Mouse (Mus musculus) stomach, postnatal 0 days (tissue): ENCODE data around the gene Abl1. TPM values are rescaled to one million over a fixed set of nuclear protein-coding genes. Genes with fewer than 3 reads are reported as not detected.

ENCODE experiments used
- ATAC-seq: fragments of 200-750 bp; cut with Nextera tagmentation; 2 replicates; pipeline ENCODE4 v1.8.0; 2017; ENCODE audit not compliant: low FRiP score, low TSS enrichment
- DNase-seq: peaks from one replicate; pipeline ENCODE4 v3.0.0-alpha.2; 2016; ENCODE audit warnings: low spot score
- H3K27ac ChIP-seq: fragments of 300-500 bp; sonication (generic); replicated peaks from 2 replicates; pipeline ENCODE4 v1.5.1; 2014; ENCODE audit warnings: mild to moderate bottlenecking, control low read depth
- H3K27me3 ChIP-seq: fragments of 300-500 bp; sonication (generic); 2 replicates; pipeline ENCODE4 v1.6.1; 2014; ENCODE audit warnings: low read length; ENCODE audit not compliant: control insufficient read depth, insufficient read depth
- H3K36me3 ChIP-seq: fragments of 300-500 bp; sonication (generic); 2 replicates; pipeline ENCODE4 v1.6.1; 2014; ENCODE audit warnings: low read length, mixed read lengths; ENCODE audit not compliant: control insufficient read depth, insufficient read depth
- H3K4me1 ChIP-seq: fragments of 300-500 bp; sonication (generic); replicated peaks from 2 replicates; pipeline ENCODE4 v1.6.1; 2014; ENCODE audit warnings: antibody characterized with exemption; ENCODE audit not compliant: control insufficient read depth, insufficient read depth
- H3K4me2 ChIP-seq: fragments of 300-500 bp; sonication (generic); replicated peaks from 2 replicates; pipeline ENCODE4 v1.6.1; 2014; ENCODE audit warnings: low read depth, mild to moderate bottlenecking, control low read depth, moderate library complexity
- H3K4me3 ChIP-seq: fragments of 300-500 bp; sonication (generic); 2 replicates; pipeline ENCODE4 v1.5.1; 2014; ENCODE audit warnings: low read depth, low read length, control low read depth
- H3K9ac ChIP-seq: fragments of 300-500 bp; sonication (generic); 2 replicates; pipeline ENCODE4 v1.6.1; 2014; ENCODE audit warnings: mild to moderate bottlenecking, low read length, control low read depth, mixed read lengths
- H3K9me3 ChIP-seq: fragments of 300-500 bp; sonication (generic); 2 replicates; pipeline ENCODE4 v1.6.1; 2016; ENCODE audit warnings: low read length; ENCODE audit not compliant: control insufficient read depth
- CTCF ChIP-seq: IDR thresholded peaks from 2 replicates; pipeline ENCODE4 v1.5.1; 2016; ENCODE audit warnings: antibody characterized with exemption, low read depth, mild to moderate bottlenecking, moderate library complexity
- EP300 ChIP-seq: optimal IDR thresholded peaks from 2 replicates; pipeline ENCODE3; 2016; ENCODE audit warnings: antibody characterized with exemption
- WGBS: fragments of 180-500 bp; shearing (Covaris S2); extraction: QIAGEN DNeasy Blood & Tissue Kit; methylation state at CpG from one replicate; pipeline ENCODE4 v1.1.7; 2014; 5-methylcytosine and 5-hydroxymethylcytosine counted together
- polyA plus RNA-seq: library from polyadenylated mRNA; unstranded; fragments of >200 nt; fragmentation: Nextera tagmentation; extraction: Ambion mirVana; gene quantifications from 2 replicates; pipeline ENCODE4 v1.2.1, GENCODE M21; 2015

Gene Abl1
- polyA plus RNA-seq, 1 experiment from 2014 or later, result 11.5 TPM

DNA sequence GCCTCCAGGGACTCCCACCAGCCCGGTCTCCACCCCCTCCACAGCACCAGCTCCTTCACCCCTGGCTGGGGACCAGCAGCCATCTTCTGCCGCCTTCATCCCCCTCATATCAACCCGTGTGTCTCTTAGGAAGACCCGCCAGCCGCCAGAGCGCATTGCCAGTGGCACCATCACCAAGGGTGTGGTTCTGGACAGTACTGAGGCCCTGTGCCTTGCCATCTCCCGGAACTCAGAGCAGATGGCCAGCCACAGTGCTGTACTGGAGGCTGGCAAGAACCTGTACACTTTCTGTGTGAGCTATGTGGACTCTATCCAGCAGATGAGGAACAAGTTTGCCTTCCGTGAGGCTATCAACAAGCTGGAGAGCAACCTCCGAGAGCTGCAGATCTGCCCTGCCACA lies 113.2 kb downstream of the Abl1 start:
- Histone ChIP-seq H3K36me3 (peaks cover 59% of the 10 kb centered on the region), H3K4me3 (no peak overlapping the region), H3K27me3 (no peaks in the 10 kb centered on the region), H3K4me2 (no peak overlapping the region), H3K27ac (no peak overlapping the region), H3K9me3 (no peaks in the 10 kb centered on the region), H3K4me1 (no peaks in the 10 kb centered on the region), H3K9ac (no peak overlapping the region)
- DNase-seq (no peak), ATAC-seq (no peak)
- 85% methylated on average over 9 of the region's 9 CpGs for WGBS
- TF ChIP-seq CTCF, result no peak
- no peak for TF ChIP-seq EP300

DNA sequence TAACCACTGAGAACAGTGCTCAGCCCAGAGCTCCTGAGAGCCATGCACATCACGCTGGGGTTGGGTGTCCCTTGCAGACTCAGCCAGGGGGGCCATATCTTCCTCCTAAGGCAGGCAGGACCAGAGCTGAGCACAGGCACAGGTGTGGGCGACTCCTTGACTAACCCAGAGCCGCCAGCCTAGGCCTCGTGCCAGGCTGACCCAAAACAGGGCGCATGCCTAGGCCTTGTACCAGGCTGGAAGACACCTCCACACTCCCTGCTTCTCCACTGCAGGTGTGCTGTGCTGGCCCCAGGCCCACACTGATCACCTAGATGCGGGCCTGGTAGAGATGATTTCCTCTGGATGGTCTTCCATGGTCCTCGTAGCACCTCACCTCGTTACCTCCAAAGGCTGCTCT lies 114.6 kb downstream of the Abl1 start:
- WGBS, result 81% methylated on average over 8 of the region's 8 CpGs
- Histone ChIP-seq H3K9ac (no peak overlapping the region), H3K27me3 (no peaks in the 10 kb centered on the region), H3K4me3 (no peak overlapping the region), H3K4me2 (no peak overlapping the region), H3K9me3 (no peaks in the 10 kb centered on the region), H3K27ac (peak overlapping the region; percentile 45; the same call in 1 of the 2 replicates), H3K36me3 (peaks cover 46% of the 10 kb centered on the region), H3K4me1 (no peaks in the 10 kb centered on the region)
- no peak for ATAC-seq
- no peak for DNase-seq
- TF ChIP-seq EP300, result no peak
- TF ChIP-seq CTCF, result no peak

DNA sequence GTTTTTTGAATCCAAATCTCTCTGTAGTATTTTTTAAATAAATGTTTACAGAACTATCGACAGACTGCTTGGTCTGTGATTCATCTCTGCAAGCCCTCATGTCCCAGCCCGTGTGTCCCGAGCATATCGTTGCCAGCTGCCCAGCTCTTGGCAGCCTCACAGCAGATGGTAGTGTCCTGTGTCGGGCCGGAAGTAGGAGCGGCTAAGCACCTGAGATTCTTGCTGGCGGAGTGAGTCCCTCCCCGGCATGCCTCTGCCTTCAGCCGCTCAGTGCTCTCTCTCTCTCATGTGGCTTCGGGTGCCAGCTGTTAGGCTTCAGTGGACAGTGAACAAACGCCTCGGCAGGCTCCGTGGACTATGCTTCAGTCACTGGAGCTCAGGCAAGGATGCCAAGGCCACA lies 115.3 kb downstream of the Abl1 start:
- no peaks in the 10 kb centered on the region for H3K9me3 ChIP-seq
- H3K36me3 ChIP-seq, result peaks cover 41% of the 10 kb centered on the region
- WGBS, result 44% methylated on average over 14 of the region's 14 CpGs
- no peak overlapping the region for H3K4me2 ChIP-seq
- no peak for DNase-seq
- ATAC-seq, result no peak
- no peak overlapping the region for H3K27ac ChIP-seq
- H3K9ac ChIP-seq, result no peak overlapping the region
- no peaks in the 10 kb centered on the region for H3K27me3 ChIP-seq
- H3K4me3 ChIP-seq, result no peak overlapping the region
- TF ChIP-seq EP300 (no peak), CTCF (no peak)
- no peaks in the 10 kb centered on the region for H3K4me1 ChIP-seq

DNA sequence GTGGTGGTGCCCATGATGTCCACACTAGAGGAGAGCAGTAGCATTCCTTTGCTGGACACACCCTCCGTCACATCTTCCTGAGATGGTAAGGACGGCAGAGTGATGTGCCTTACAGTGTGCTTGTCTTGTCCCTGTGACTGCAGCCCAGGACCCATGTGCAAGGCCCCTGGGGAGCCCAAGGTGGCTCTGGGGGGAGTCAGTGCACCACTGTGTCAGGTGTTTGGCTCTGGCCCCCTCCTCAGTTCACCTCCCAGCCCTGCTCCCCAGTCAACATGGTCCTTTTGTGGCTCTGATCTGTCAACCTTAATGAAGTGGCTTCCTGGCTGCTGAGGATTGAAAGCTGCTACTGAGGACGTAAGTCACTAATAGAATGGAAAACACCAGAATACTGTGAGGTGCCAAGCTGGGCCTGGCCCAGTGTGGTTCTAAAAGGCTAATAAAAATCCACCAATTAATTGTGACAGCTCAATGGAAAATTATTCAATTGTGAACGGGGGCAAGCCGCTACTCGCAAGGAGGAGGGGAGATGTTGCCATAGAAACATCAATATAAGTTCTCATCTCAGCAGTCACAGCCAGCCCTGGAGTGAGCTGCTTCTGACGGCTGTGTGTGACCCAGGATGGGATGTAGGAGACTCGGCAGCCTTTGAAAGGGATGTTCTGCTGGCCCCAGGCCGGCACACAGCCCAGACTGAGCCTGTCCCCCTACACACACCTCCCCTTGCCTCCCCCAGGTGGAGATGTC lies 118.6 kb downstream of the Abl1 start:
- no peak overlapping the region for H3K9ac ChIP-seq
- no peak for TF ChIP-seq EP300
- no peak for TF ChIP-seq CTCF
- H3K4me2 ChIP-seq, result no peak overlapping the region
- H3K27me3 ChIP-seq, result no peaks in the 10 kb centered on the region
- ATAC-seq (no peak), DNase-seq (no peak)
- H3K36me3 ChIP-seq, result peaks cover 17% of the 10 kb centered on the region
- H3K27ac ChIP-seq, result no peak overlapping the region
- 47% methylated on average over 9 of the region's 9 CpGs for WGBS
- no peaks in the 10 kb centered on the region for H3K4me1 ChIP-seq
- H3K4me3 ChIP-seq, result no peak overlapping the region
- no peaks in the 10 kb centered on the region for H3K9me3 ChIP-seq

DNA sequence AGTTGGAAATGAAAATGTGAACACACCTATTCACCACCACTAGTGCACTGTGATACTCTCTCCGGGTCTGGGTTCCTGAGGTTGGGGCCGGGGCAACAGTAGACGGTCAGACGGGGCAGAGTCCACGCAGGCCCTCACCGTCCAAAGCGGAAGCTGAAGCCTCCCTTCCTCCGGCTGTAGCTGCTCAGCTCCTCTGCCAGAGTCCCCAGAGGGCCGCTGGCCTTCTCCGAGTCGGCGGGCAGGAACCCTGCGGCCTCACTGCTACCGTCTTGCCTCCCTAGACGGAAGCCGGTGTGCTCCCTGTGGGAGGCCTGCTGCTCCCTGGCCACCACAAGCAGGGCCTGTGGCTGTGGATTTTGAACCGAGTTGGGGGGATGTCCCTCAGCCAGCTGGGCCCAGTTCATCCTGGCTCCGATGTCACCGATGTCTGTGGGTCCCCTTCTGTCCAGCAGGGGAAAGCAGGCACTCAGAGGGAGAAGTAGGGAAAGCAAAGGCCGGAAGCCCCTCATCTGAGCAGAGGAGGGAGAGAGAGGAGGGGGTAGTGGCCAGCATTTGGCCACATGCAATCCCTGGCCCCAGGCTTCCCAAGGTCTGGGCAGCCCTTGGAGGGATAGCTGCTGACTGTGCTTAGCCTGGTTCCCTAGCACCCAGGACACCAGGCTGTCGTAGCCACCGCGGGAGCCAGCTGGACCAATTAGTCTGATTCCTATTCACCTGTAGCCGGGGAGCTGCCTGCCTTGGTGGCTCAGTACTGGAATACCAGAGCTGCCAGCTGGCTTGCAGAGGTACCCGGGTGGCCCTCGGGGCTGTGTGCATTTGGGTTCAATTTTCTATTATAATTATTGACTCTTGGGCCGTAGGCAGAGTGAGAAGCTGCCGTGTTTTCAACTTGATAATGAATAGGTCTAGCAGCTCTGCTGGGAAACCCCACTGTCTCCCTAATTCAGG lies 120.5 kb downstream of the Abl1 start:
- Histone ChIP-seq H3K9me3 (no peaks in the 10 kb centered on the region), H3K4me2 (no peak overlapping the region), H3K36me3 (peaks cover 2% of the 10 kb centered on the region), H3K4me1 (no peaks in the 10 kb centered on the region), H3K4me3 (no peak overlapping the region), H3K27me3 (no peaks in the 10 kb centered on the region), H3K27ac (no peak overlapping the region), H3K9ac (no peak overlapping the region)
- TF ChIP-seq CTCF, result peak; percentile 35
- TF ChIP-seq EP300, result no peak
- WGBS, result 49% methylated on average over 28 of the region's 28 CpGs
- DNase-seq, result no peak
- ATAC-seq, result no peak
